8 mouse cellular contexts compared by ENCODE assay signal in the genomic region with DNA sequence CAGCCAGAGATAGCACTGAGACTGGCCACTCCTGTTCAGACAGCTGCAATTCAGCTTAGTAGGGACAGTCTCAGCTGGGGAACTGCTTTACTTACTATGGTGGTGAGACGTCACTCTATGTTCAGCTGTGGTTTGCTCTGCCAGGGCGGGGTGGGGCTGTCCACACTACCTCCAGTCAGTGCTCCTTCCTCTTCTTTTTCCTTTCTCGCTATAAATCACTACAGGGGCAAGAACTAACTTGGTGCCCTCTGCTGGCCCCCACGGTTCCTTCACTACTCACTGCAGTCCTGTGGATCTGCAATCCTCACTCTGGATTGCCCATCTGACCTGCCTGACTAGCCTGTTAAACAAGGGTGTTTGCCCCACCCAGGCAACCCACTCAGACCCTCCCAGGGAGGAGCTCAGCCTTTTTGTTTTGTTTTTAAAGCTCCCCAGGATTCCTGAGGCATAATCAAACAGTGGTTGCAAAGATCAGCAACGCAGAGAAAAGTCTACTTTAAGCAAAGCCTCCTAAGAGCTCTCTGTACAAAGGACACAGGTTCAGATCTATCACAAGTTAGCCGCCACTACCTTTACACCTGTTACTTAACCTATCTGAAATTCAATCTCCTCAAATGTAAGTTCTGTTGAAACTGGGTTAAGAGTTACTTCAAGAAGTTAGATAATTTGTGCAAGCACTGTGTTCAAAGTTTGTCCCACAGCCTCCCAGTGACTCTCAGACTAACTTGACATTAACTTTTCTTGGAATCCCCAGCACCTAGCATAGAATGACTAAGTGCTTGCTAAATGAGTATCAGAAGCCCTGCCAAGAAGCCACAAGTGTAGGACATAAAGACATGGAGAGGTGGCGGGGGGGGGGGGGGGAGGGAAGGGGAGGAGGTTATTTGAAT. TPM values are rescaled to one million over a fixed set of nuclear protein-coding genes. Genes with fewer than 3 reads are reported as not detected.
DNase-seq lines count a peak whose midpoint lies in the region; ATAC-seq and TF ChIP-seq lines count a peak whose summit lies in the region.

No protein-coding gene starts in this region.

- DNase-seq in c-Kit-positive CD71-negative TER-119-negative erythroid progenitor cells, embryonic 14.5 days (ENCODE audit: low read depth): peak; percentile 53
- no peak for DNase-seq in forebrain, postnatal 0 days
- peak; percentile 19 for DNase-seq in liver
- DNase-seq in thymus, postnatal 14 days: peak; percentile 64

- H3K27ac ChIP-seq in forebrain, postnatal 0 days (ENCODE audit: low read depth, low read length): no peak overlapping the region
- peak overlapping the region; percentile 98; the same call in 1 of the 2 replicates for H3K27ac ChIP-seq in hindbrain, embryonic 13.5 days
- H3K27ac ChIP-seq in midbrain, embryonic 16.5 days (ENCODE audit: low read length): peak overlapping the region; percentile 98; the same call in 1 of the 2 replicates

- peak overlapping the region; percentile 88 for H3K4me2 ChIP-seq in forebrain, postnatal 0 days (ENCODE audit: low read depth)
- peak overlapping the region; percentile 94 for H3K4me2 ChIP-seq in hindbrain, embryonic 13.5 days
- peak overlapping the region; percentile 90 for H3K4me2 ChIP-seq in midbrain, embryonic 16.5 days (ENCODE audit: low read length)

- 35% methylated on average over 7 of the region's 7 CpGs for WGBS in forebrain, postnatal 0 days
- WGBS in hindbrain, embryonic 13.5 days: 42% methylated on average over 7 of the region's 7 CpGs
- 51% methylated on average over 6 of the region's 7 CpGs for WGBS in midbrain, embryonic 16.5 days

- peak overlapping the region; percentile 72 for H3K4me3 ChIP-seq in erythroblast, embryonic 14.5 days (replicated peaks)
- H3K4me3 ChIP-seq in forebrain, postnatal 0 days (ENCODE audit: low read depth, low read length): peak overlapping the region; percentile 67
- H3K4me3 ChIP-seq in hindbrain, embryonic 13.5 days: peak overlapping the region; percentile 64
- H3K4me3 ChIP-seq in midbrain, embryonic 16.5 days (ENCODE audit: low read depth, low read length): peak overlapping the region; percentile 52

- peak; percentile 39 for TF ChIP-seq CTCF in forebrain, postnatal 0 days (IDR thresholded peaks at IDR 0.05; ENCODE audit: low read depth)

- H3K9ac ChIP-seq in forebrain, postnatal 0 days: peak overlapping the region; percentile 78; the same call in 1 of the 2 replicates
- peak overlapping the region; percentile 80 for H3K9ac ChIP-seq in hindbrain, embryonic 13.5 days
- peak overlapping the region; percentile 76 for H3K9ac ChIP-seq in midbrain, embryonic 16.5 days (ENCODE audit: low read depth, low read length)

- H3K9me3 ChIP-seq in erythroblast, embryonic 14.5 days (ENCODE audit: control insufficient read depth, low read length): no peaks in the 10 kb centered on the region
- no peaks in the 10 kb centered on the region for H3K9me3 ChIP-seq in forebrain, postnatal 0 days (ENCODE audit: low read length)
- no peaks in the 10 kb centered on the region for H3K9me3 ChIP-seq in hindbrain, embryonic 13.5 days
- H3K9me3 ChIP-seq in midbrain, embryonic 16.5 days (replicated peaks; ENCODE audit: control insufficient read depth, low read length, poor library complexity, severe bottlenecking): no peaks in the 10 kb centered on the region

- ATAC-seq in erythroblast, adult 5-6 weeks (replicated peaks; ENCODE audit: low FRiP score, poor library complexity, severe bottlenecking): no peak
- no peak for ATAC-seq in forebrain, postnatal 0 days
- no peak; the same call in 1 of the 2 replicates for ATAC-seq in hindbrain, embryonic 13.5 days (ENCODE audit: low FRiP score)
- no peak for ATAC-seq in midbrain, embryonic 16.5 days

- no peaks in the 10 kb centered on the region for H3K36me3 ChIP-seq in erythroblast, embryonic 14.5 days (ENCODE audit: control insufficient read depth)
- H3K36me3 ChIP-seq in forebrain, postnatal 0 days (ENCODE audit: insufficient read depth): no peaks in the 10 kb centered on the region
- peaks cover 6% of the 10 kb centered on the region for H3K36me3 ChIP-seq in hindbrain, embryonic 13.5 days
- no peaks in the 10 kb centered on the region for H3K36me3 ChIP-seq in midbrain, embryonic 16.5 days (ENCODE audit: control insufficient read depth, insufficient read depth, low read length)

- peaks cover 26% of the 10 kb centered on the region for H3K4me1 ChIP-seq in erythroblast, embryonic 14.5 days (ENCODE audit: control insufficient read depth)
- peaks cover 18% of the 10 kb centered on the region for H3K4me1 ChIP-seq in forebrain, postnatal 0 days (ENCODE audit: insufficient read depth)
- peaks cover 26% of the 10 kb centered on the region for H3K4me1 ChIP-seq in hindbrain, embryonic 13.5 days (replicated peaks)
- peaks cover 25% of the 10 kb centered on the region for H3K4me1 ChIP-seq in midbrain, embryonic 16.5 days (ENCODE audit: control insufficient read depth, insufficient read depth, low read length)

- H3K27me3 ChIP-seq in erythroblast, embryonic 14.5 days (ENCODE audit: control insufficient read depth): no peaks in the 10 kb centered on the region; the same call in 1 of the 2 replicates
- H3K27me3 ChIP-seq in forebrain, postnatal 0 days (ENCODE audit: insufficient read depth, low read length): no peaks in the 10 kb centered on the region
- H3K27me3 ChIP-seq in hindbrain, embryonic 13.5 days: no peaks in the 10 kb centered on the region
- no peaks in the 10 kb centered on the region for H3K27me3 ChIP-seq in midbrain, embryonic 16.5 days (ENCODE audit: control insufficient read depth, insufficient read depth, low read depth, low read length)

RNA-seq across cellular contexts. Expression of gene Tmem109, which starts 1.5 kb away (rescaled TPM):
- 1.3 and 1.4 TPM in 2 replicates for polyA plus RNA-seq in erythroblast, embryonic 14.5 days (2012)
- 6.3 and 10.4 TPM in 2 replicates for total RNA-seq in erythroblast, adult 5-6 weeks (2015; ENCODE audit: low replicate concordance)
- 2.4 and 6.6 TPM in 2 replicates for total RNA-seq in erythroblast, adult 5-6 weeks (2017; ENCODE audit: low replicate concordance)
- total RNA-seq in forebrain, postnatal 0 days (2014; rRNA removed): 22.2 and 25.5 TPM in 2 replicates
- 33.7 and 38.8 TPM in 2 replicates for polyA plus RNA-seq in forebrain, postnatal 0 days (2015; fragmentation: Nextera tagmentation; extraction: Ambion mirVana)
- 34.2 and 34.3 TPM in 2 replicates for polyA plus RNA-seq in hindbrain, embryonic 13.5 days (2015; fragmentation: Nextera tagmentation; extraction: Ambion mirVana)
- 47.0 TPM in 2 replicates for polyA plus RNA-seq in midbrain, embryonic 16.5 days (2015; fragmentation: Nextera tagmentation; extraction: Ambion mirVana)

RNA-seq across cellular contexts. Expression of gene Tmem132a, which starts 10.6 kb away (rescaled TPM):
- 0.05 TPM in 2 replicates for polyA plus RNA-seq in erythroblast, embryonic 14.5 days (2012)
- total RNA-seq in erythroblast, adult 5-6 weeks (2015; ENCODE audit: low replicate concordance): not detected in 2 replicates
- total RNA-seq in erythroblast, adult 5-6 weeks (2017; ENCODE audit: low replicate concordance): not detected in 2 replicates
- total RNA-seq in forebrain, postnatal 0 days (2014; rRNA removed): 323 and 362 TPM in 2 replicates
- polyA plus RNA-seq in forebrain, postnatal 0 days (2015; fragmentation: Nextera tagmentation; extraction: Ambion mirVana): 180 and 184 TPM in 2 replicates
- polyA plus RNA-seq in hindbrain, embryonic 13.5 days (2015; fragmentation: Nextera tagmentation; extraction: Ambion mirVana): 174 and 180 TPM in 2 replicates
- 242 and 267 TPM in 2 replicates for polyA plus RNA-seq in midbrain, embryonic 16.5 days (2015; fragmentation: Nextera tagmentation; extraction: Ambion mirVana)

RNA-seq across cellular contexts. Expression of gene Prpf19, which starts 14.7 kb away (rescaled TPM):
- polyA plus RNA-seq in erythroblast, embryonic 14.5 days (2012): 3.2 and 4.1 TPM in 2 replicates
- 10.0 and 14.4 TPM in 2 replicates for total RNA-seq in erythroblast, adult 5-6 weeks (2015; ENCODE audit: low replicate concordance)
- 26.3 and 59.3 TPM in 2 replicates for total RNA-seq in erythroblast, adult 5-6 weeks (2017; ENCODE audit: low replicate concordance)
- total RNA-seq in forebrain, postnatal 0 days (2014; rRNA removed): 243 and 271 TPM in 2 replicates
- polyA plus RNA-seq in forebrain, postnatal 0 days (2015; fragmentation: Nextera tagmentation; extraction: Ambion mirVana): 35.6 and 36.9 TPM in 2 replicates
- 40.2 and 42.9 TPM in 2 replicates for polyA plus RNA-seq in hindbrain, embryonic 13.5 days (2015; fragmentation: Nextera tagmentation; extraction: Ambion mirVana)
- polyA plus RNA-seq in midbrain, embryonic 16.5 days (2015; fragmentation: Nextera tagmentation; extraction: Ambion mirVana): 38.9 and 40.1 TPM in 2 replicates

RNA-seq across cellular contexts. Expression of gene Zp1, which starts 40.1 kb away (rescaled TPM):
- not detected in 2 replicates for polyA plus RNA-seq in erythroblast, embryonic 14.5 days (2012)
- total RNA-seq in erythroblast, adult 5-6 weeks (2015; ENCODE audit: low replicate concordance): not detected in 2 replicates
- total RNA-seq in erythroblast, adult 5-6 weeks (2017; ENCODE audit: low replicate concordance): not detected in 2 replicates
- 0.10 and 0.23 TPM in 2 replicates for total RNA-seq in forebrain, postnatal 0 days (2014; rRNA removed)
- 0.59 and 0.68 TPM in 2 replicates for polyA plus RNA-seq in forebrain, postnatal 0 days (2015; fragmentation: Nextera tagmentation; extraction: Ambion mirVana)
- not detected in 2 replicates for polyA plus RNA-seq in hindbrain, embryonic 13.5 days (2015; fragmentation: Nextera tagmentation; extraction: Ambion mirVana)
- 0.58 and 0.89 TPM in 2 replicates for polyA plus RNA-seq in midbrain, embryonic 16.5 days (2015; fragmentation: Nextera tagmentation; extraction: Ambion mirVana)

RNA-seq across cellular contexts. Expression of gene Slc15a3, which starts 40.8 kb away (rescaled TPM):
- polyA plus RNA-seq in erythroblast, embryonic 14.5 days (2012): 0.30 and 0.67 TPM in 2 replicates
- total RNA-seq in erythroblast, adult 5-6 weeks (2015; ENCODE audit: low replicate concordance): 2.1 and 3.8 TPM in 2 replicates
- total RNA-seq in erythroblast, adult 5-6 weeks (2017; ENCODE audit: low replicate concordance): 1.3 and 3.2 TPM in 2 replicates
- 0.62 and 0.90 TPM in 2 replicates for total RNA-seq in forebrain, postnatal 0 days (2014; rRNA removed)
- polyA plus RNA-seq in forebrain, postnatal 0 days (2015; fragmentation: Nextera tagmentation; extraction: Ambion mirVana): 0.26 and 0.42 TPM in 2 replicates
- polyA plus RNA-seq in hindbrain, embryonic 13.5 days (2015; fragmentation: Nextera tagmentation; extraction: Ambion mirVana): 0.25 and 0.36 TPM in 2 replicates
- 0.27 and 0.30 TPM in 2 replicates for polyA plus RNA-seq in midbrain, embryonic 16.5 days (2015; fragmentation: Nextera tagmentation; extraction: Ambion mirVana)

Comparison
In these comparisons a context has a peak if more than half of its experiments do, and no peak if none do; other contexts are left out.
1. RNA of gene Tmem109, which starts 1.5 kb away (polyA plus RNA-seq): 47.0 TPM in midbrain, embryonic 16.5 days, 33.7 to 38.8 TPM in forebrain, postnatal 0 days and 34.2 to 34.3 TPM in hindbrain, embryonic 13.5 days; 1.3 to 1.4 TPM in erythroblast, embryonic 14.5 days; every median in the first group is over 10 times any median in the second.
2. RNA of gene Tmem132a, which starts 10.6 kb away (polyA plus RNA-seq): 242 to 267 TPM in midbrain, embryonic 16.5 days, 180 to 184 TPM in forebrain, postnatal 0 days and 174 to 180 TPM in hindbrain, embryonic 13.5 days; 0.05 TPM in erythroblast, embryonic 14.5 days; every median in the first group is over 100 times any median in the second.
3. Peak in every context shown above with its lines, with median percentiles within 50 percentile points of each other: H3K4me3 ChIP-seq, H3K4me2 ChIP-seq and H3K9ac ChIP-seq.